Mouse (Mus musculus) megakaryocyte-erythroid progenitor cell, adult 5-6 weeks (primary cell): ENCODE measurements around the gene Mtfmt. TPM values are rescaled to one million over a fixed set of nuclear protein-coding genes. Genes with fewer than 3 reads are reported as not detected.

ENCODE experiments used
- ATAC-seq: replicated peaks from 2 replicates; pipeline ENCODE4 v1.8.0; 2016; ENCODE audit warnings: mild to moderate bottlenecking, inconsistent platforms; ENCODE audit not compliant: severe bottlenecking, poor library complexity, low FRiP score, low TSS enrichment
- total RNA-seq, 2 experiments: library from RNA; stranded (forward) in 1 of 2; stranded (reverse) in 1 of 2; fragments of 200-1000, 215-1000 nt in 1 of 2; fragments of >200 nt in 1 of 2; fragmentation: Nextera tagmentation in 1 of 2; gene quantifications; 2 replicates each; pipeline ENCODE4 v1.2.3; 2014 to 2017

The Mtfmt gene
- total RNA-seq (2014; fragmentation: Nextera tagmentation) (18.1 and 20.2 TPM in 2 replicates), total RNA-seq (2017) (14.9 and 15.4 TPM in 2 replicates)

DNA sequence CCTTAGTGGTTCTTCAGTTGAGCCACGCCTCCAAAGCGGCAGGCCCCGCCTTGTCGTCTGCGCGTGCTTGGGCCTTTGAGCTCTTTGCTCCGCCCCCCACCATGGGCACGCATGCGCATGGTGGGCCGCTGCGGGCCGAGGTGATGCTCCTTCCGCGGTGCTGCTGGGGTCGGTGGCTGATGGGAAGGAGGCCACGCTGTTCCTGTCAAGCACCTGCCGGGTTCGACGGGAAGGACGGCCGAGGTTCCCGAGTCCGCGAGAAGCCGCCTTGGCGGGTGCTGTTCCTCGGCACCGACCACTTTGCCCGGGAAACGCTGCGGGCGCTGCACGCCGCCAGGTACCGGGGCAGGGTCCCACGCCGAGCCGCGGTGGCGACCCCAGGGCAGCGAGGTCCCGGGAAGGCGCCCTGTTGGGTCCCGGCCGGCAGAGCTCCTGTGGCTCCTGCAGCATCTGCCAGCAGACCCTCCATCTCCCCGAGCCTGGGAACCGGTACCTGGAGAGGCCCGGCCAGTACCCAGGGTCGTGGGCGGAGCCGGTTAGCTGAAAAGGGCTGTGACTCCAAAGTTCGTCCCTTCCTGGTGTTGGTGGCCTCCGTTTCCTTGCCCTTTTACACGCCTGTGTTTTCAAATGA, at the start of gene Mtfmt:
Gene Mtfmt (plus strand): TSS at position 112 of the 631 bp plus-strand sequence.
- ATAC-seq: peak; percentile 94

- ATAC-seq: no peak
Measured at GRCm38 (mm10) chr9:65386373-65387140, 49.0 kb upstream of the Mtfmt start.

- no peak for ATAC-seq
Measured at GRCm38 (mm10) chr9:65390752-65391612, 44.6 kb upstream of the Mtfmt start.

- no peak for ATAC-seq
Measured at GRCm38 (mm10) chr9:65391613-65391964, 44.0 kb upstream of the Mtfmt start, which contains the start of gene Kbtbd13. Kbtbd13 (minus strand) TSS chr9:65391652.

- ATAC-seq: peak; percentile 80
Measured at GRCm38 (mm10) chr9:65392638-65393364, 42.8 kb upstream of the Mtfmt start.

- ATAC-seq: no peak
Measured at GRCm38 (mm10) chr9:65393606-65394005, 42.0 kb upstream of the Mtfmt start.

- no peak for ATAC-seq
Measured at GRCm38 (mm10) chr9:65394360-65394759, 41.2 kb upstream of the Mtfmt start.

DNA sequence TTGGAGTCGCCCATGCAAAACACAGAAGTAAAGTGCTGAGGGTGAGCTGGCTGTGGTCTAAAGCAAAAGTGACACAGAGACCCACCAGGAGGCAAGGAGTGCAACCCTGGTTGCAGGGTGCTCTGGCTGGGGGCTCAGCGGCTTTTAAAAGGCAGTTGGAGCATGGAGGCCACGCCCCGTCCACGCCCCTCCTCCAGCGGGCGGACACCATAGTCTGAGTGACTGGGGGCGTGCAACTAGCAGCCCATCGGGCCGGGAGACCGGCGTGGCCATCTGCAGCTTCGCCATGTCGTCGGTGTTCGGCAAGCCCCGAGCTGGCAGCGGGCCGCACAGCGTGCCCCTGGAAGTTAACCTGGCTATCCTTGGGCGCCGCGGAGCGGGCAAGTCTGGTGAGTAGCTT, 37.3 kb upstream of the Mtfmt start, which contains the start of gene Rasl12:
Gene Rasl12 (plus strand): TSS at position 228 of the 400 bp plus-strand sequence.
- ATAC-seq: peak; percentile 93

DNA sequence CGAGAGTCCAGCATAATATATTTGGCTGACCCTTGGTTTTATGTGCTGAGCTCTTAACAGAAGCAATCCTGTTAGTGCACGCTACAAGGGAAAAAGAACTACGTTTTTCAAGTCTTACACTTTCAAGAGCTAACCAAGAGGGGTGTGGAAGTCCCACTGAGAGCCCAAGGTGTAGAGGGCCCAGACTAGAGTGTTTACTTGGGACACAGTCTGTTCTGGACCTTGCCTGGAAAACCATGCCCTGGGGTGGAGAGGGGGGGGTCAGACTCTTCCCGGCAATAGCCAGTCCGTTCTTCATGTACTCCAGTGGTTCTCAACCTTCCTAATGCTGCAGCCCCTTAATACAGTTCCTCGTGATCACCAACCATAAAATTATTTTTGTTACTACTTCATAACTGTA, 35.6 kb upstream of the Mtfmt start:
- no peak for ATAC-seq

GRCm38 (mm10) chr9:65404331-65405183, 31.0 kb upstream of the Mtfmt start:
- no peak for ATAC-seq

- ATAC-seq: no peak
Measured at GRCm38 (mm10) chr9:65405184-65405449, 30.5 kb upstream of the Mtfmt start.

DNA sequence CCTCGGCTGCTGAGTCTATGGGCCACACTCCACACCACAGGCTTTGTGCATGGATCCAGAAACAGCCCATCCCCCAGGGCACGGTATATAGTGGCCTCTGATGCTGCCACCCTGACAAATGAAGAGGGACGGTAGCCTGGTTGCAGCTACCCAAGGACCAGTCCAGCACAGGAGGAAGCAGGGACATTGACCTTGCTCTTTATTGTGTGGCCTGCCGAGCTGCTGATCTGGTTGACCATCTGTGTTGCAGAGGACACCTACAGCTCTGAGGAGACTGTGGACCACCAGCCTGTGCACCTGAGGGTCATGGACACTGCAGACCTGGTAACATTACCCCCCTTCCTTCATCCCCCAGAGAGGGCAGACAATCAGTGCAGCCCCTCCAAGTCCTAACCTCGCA, 28.3 kb upstream of the Mtfmt start:
- no peak for ATAC-seq

DNA sequence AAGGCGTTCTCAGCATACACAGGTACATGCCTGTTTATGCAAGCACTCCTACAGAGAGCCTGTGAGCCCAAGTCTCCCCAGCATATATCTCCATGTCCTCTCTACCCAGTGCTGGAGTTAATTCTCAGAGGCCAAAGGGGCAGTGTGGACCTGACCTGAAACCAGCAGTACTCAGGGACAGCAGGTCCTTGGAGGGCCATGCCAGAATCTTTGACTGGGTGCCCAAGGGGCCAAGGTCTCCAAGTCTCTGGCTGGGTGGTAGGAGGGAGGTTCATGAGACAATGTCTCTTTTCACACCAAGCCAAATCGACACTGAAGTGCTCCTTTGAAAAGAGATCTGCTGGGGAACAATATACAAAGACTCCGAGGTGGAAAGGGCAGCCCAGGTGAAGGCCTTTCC, 27.7 kb upstream of the Mtfmt start:
- no peak for ATAC-seq

- 0 out of 2 replicates have a peak, but pooled peaks have one; percentile 13 for ATAC-seq
Measured at GRCm38 (mm10) chr9:65408871-65409295, 26.7 kb upstream of the Mtfmt start.

DNA sequence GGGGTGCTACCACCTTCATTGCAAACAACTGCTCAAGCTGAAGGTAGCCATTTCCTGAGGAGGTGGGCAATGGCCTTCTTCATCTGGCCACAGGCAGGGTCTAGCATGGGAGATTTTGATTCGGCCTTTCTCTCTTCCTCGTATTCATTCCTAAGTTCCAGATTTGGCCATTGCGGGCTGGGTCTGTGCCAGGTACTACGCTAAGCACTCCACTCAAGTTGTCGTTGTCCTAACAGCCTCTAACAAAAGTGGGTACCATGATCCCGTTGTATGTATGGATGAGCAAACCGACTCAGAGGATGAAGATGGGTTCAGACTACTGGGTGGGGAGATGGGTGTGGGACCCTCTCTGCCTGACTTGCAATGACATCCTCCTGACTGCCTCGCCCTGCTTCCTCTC, 25.2 kb upstream of the Mtfmt start:
- no peak for ATAC-seq

DNA sequence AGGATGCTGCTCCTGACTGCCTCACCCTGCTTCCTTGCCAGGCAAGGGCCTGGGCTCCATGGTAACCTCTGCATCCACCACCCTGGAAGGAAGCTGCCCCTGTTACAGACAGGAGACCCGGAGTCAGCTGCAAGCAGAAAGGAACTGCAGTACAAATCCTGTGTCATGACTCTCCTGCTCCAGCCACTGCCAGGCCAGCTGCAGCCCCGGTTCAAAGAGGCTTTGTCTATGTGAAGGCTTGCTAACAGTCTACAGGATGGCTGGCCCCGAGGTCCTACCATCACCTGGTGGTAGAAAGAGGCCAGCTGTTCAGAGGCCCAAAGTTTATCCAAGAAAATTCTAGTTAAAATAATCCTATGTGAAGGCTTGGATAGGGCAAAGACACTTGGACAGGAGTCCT, 24.3 kb upstream of the Mtfmt start:
- no peak for ATAC-seq

DNA sequence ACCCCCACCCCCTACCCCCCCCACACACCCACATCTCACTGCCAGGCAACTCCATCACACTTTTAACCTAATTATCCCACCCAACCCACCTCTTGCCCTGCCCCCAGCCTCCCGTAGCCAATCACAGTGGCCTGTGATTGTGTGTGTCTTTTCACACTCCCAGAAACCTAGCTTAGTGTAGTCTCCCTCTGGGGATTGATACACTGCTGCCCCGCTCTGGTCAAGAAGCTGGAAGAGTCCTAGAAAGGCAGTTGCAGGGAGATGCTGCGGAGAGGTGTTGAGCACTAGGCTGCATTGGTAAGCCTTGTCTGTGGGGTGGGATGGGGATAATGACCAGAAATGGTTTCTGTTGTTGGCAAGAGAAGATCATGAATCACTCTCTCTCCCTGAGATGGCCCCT, 17.8 kb upstream of the Mtfmt start:
- no peak for ATAC-seq

GRCm38 (mm10) chr9:65419633-65420032, 15.9 kb upstream of the Mtfmt start:
- ATAC-seq: no peak
